Mouse (Mus musculus): Measurements from ENCODE around the gene Cdk17.

The Cdk17 gene

DNA sequence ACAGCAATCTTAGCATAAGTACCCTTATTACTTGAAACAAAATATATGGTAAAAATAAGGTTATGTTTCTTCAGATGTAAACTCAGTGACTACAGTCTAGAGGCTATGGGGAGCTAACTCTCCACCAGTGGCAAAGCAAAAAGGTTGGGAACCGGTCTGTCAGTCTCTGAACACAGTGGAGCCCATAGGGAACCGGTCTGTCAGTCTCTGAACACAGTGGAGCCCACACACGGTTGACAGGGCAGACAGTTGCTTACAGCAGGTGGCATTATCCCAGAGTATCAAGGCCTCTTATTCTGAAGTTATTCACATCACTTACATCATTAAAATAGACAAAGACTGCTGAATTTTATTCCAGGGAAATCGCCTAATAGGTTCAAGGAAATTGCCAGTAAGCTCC lies 70.8 kb downstream of the Cdk17 start:
- DNase-seq: no peak

DNA sequence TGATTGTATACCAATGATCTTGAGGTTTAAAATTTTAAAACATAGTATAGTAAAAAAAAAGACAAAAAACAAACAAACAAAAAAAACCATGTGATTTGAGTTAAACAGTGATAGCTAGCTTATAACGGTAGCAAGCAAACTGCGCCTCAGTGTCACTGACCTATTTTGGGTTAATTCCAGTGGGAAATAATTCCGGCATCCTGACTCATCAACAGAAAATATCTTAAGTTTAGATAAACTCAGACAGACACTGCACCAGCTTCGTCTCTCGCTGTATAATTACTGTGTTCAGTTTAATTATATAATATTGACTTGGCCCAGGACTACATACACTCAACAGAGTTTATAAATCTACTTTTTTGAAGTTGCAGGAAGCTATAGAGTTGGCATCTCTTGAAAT lies 71.2 kb downstream of the Cdk17 start:
- no peak for DNase-seq

DNA sequence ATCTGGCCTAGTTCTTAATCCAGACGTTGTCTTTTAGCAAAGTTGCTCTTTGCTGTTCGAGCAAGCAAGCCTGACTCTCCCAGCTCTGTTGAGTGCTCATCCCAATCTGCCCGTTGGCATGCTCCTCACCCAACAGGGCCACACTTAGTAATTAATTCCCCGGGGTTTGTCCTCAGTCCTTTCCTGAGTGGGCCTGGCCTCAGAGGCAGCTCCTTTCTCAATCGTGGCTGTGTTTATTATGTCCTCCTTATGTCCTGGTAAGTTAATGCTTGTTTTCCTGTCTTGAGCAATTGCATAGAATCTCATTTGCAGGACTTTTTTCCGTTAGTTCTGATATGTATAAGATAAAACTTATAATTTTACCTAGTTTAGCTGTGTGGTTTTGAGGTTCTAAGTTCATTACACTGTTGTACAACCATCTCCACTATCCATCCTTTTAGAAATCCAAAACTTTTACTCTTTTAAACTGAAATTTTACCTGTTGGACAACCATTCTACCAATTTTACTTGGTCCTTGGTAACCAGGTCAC lies 73.1 kb downstream of the Cdk17 start:
- DNase-seq: no peak

DNA sequence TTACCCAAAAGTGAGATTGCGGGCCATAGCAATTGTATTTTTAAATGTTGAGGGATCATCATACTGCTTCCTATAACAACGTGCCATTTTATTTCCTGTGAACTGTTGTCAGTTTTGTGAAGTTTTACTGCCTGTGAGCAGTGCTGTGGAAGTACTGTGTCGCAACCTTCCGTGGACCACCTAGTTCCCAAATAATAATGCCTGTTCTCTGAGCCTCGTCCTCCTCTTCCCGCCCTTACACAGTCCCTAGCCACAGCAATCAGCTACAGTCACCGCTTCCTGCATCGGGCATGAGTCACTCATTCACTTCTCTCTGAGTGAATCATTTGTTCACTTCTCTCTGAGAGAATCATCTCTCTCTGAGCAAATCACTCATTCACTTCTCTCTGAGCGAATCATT lies 74.0 kb downstream of the Cdk17 start:
- DNase-seq: no peak

DNA sequence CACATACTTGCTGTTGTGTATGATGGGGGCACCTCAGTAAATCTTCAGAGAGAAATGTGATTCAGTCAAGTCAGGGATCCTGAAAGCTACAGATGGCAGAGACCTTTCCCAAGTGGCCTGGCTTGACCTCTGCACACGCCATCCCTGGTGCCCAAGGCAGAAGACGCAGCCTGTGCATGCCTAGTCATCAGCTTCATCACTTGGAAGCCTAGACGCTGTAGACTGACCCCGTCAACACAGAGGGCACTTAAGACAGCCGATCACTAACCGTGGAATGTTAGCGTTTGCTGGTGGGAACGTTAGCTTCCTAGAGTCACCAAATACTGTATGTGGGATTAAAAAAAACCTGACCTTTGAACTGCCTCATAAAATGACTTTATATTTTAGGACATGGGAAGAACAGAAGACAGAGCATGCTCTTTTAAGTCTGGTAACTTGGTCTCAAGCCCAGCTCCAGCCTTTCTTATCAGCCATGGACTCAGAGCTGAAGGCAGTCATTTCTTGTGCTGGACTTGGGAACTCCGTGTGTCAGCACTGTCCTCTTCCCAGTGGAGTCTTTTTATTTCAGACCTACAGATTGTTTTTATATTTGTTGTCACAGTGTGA lies 78.6 kb downstream of the Cdk17 start:
- DNase-seq: no peak

DNA sequence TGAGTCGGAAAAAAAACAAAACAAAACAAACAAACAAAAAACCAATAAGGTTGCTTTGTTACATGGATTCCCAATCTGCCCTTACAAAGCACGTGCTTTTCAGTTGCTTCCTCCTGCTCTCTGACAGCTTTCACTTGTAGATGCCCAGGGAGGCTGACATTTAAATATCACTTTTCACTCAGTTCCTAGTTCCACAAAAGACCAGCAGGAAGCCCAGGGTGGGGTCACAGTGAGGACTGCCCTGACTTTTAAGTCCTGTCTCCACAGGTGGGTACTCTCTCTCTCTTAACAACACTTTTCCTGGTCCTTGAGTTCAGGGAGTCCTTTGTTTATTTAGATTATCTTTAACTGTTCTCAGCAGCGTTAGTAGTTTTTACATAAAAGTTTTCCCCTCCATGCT lies 81.5 kb downstream of the Cdk17 start:
- no peak for DNase-seq

DNA sequence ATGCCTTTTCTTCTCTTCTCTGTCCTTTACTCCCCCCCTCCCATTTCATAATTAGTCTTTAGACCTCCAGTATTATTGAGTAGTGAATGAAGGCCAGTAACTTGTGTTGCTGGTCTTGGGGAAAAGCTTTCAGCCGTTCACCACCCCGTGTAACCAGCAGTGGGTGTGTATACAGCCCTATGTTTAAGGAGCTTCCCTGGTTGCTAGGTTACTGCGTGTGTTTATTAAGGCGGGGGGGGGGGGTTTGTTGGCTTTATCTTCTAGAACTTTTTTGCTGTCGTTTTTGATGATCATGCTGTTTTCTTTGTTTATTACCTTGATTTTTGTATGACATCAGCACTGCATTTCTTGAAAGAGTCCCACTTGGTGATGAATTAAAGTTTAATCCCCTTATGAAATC lies 82.2 kb downstream of the Cdk17 start:
- DNase-seq: no peak

DNA sequence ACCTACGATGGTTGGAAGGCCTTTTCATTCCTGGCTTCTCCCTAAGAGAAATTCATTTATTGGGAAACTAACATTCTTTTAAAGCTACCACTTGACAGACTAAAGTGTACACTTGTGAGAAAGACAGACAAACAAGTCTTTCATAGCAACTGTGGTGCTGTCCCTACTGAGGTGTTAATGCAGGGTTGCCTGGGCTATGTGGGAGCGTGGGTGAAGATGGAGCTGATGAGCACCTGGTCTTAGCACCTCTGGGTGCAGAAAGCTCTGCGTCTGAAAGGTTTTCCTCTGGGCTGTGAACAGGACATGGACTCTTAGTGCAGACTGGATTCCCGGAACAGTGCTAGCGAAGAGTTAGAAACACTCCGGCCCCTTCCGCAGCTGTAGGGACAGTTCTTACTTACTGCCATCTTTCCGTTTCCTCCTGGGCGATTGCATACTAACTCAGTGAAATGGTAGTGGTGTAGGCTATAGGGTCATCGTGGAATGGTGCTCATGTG lies 83.6 kb downstream of the Cdk17 start:
- DNase-seq: no peak

DNA sequence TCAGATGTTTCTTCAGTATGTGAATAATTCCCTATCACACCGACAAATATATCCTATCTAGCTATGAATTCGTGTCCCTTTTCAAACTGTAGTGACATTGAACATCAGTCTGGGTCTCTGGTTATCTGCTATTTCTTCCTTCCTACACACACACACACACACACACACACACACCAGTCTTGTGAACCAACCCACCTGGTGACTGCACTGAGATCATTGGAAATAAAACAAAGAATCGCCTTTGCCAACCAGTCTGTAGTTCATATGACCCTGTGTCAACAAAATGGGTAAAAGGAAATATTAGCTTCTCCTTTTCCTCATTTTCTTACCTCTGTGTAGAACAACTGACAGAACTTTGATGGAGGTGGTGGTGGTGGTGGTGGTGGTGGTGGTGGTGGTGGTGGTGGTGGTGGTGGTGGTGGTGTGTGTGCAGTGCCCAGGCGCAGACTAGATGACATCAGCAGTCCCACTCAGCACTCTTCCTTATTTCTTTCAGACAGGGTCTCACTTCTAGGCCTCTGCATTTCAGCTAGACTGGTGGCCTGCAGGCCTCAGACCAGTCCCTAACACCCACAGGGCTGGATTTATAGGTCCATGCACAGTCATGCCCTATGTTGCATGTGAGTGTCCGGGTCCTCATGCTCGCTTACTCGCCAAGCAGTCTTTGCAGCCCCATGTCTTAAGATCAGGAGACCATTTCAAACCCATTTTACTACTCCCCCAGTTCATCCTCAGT lies 85.7 kb downstream of the Cdk17 start:
- no peak for DNase-seq

DNA sequence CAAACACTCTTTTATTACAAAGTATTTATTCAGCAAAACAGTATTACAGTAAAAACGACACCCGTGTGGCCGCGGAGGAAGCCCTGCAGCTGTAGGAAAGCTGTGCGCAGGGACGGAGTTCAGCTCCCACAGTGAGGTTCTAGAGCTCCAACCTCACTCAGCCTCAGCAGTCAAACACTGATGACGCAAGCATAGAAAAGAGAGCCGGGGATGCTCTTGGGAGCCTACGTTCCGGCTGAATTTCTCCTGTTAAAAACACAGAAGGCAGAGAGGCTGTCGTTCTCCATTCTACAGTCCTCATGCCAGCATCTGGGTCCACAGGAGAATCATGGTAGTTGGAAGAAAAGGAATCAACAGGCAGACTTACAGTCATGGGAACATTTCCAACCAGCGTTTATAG lies 86.7 kb downstream of the Cdk17 start:
- DNase-seq: no peak

DNA sequence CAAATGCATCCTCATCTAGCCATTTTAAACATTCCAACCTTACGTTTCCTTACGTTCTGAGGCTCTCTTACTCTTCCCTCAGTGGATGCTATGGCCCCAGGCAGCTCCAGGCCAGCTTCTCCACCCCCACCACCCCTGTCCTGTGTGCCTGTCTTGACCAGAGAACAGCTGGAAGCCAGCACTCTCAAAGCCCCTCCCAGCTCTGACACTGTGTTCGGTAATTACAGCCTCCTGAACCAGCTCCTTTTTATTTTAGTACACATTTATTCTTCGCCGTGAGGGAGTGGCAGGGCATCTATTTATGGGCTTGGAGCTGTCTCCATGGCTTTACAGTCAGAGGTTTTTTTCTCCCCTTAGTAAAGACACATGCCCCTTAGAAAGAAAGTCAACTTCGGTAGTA lies 87.2 kb downstream of the Cdk17 start:
- no peak for DNase-seq

DNA sequence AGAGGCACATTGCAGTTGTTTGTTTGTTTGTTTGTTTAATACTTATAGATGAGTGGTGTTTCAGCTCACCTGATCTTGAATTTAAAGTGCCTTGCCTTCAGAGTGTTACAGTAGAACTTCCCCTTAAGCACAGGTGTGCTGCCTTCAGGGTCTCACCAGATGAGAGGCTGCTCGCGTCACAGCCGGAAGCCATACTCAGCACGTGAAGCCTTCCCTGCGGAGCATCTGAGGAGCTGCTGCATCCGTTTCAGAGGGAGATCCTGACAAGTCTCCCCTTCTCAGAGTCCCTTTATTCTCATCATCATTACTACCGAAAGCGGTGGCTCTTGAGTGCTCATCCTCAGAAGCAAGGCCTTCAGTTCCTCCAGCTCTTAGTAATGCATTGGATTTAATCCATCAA lies 87.7 kb downstream of the Cdk17 start:
- no peak for DNase-seq

DNA sequence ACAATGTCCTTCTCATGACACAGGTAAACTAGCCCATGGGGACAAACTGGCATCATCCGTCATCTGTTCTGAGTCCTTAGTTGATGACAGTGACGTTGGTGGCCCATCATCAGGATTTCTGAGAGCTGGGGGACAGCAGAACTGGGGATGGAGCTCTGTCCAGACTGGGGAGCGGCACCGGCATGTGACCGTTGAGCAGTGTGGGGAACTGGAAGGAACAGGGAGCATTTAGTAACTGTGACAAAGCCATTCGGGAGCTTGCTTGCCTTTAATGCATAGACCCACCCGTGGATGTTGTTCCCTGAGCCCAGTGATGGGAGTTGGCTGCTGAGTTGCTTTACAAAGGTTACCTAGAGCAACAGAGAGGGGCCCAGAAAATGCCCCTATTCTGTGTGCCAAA lies 89.2 kb downstream of the Cdk17 start:
- no peak for DNase-seq

DNA sequence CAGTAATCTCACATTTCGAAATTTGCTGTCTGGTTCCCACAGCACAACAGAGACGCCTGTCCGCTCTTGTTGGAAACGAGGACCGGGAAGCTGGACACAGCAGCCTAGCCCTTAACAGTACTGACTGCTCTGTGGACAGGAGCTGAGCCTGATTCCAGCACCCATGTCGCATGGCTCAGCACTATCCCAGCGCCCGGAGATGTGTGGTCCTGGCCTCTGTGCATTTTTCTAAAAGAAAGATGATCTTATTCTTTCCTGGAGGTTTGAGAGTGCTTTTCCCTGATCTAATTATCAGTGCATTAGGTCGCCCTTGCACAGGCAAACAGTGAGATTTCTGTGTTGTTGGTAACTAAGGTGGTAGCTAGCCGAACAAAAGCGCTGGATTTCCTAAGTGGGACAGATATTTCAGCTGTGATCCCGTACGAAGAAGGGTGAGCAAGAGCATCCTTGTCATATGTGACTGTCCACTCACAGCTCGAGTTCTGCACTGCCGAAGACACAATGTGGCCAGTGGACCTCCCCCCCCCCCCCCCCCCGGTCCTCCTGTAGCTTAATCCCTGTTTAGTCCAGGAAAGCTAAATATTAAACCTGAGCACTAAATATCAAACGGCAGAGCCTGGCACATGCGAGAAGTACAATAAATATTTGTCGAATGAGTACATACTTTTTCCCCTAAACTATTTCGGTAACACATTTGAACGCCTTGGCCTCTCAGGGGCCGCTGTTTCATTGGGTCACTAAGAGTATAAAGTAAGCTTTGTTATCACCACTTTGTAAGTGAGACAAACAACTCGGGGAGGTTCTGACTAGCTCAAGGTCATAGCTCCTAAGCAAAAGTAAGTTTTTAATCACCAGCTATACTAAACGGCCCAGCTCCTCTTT lies 90.0 kb downstream of the Cdk17 start:
- DNase-seq: no peak

DNA sequence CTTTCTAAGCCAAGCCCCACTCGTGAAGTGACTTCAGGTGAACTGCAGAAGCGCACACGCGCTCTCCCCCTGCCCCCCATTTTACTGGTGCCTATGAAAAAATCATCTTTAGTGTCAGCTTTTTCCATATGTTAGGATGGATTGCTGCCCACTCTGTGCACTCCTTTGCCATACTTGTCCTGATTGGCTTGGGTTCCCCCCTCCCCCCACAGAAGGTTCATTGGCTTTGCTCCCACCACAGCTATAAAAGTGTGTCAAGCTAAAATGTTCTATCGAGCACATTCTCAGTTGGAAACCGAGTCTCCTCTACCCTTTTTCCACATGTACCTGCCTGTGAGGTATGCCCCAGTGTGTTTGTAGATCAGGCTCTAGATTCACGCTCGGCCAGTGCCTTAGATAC lies 90.8 kb downstream of the Cdk17 start:
- no peak for DNase-seq

DNA sequence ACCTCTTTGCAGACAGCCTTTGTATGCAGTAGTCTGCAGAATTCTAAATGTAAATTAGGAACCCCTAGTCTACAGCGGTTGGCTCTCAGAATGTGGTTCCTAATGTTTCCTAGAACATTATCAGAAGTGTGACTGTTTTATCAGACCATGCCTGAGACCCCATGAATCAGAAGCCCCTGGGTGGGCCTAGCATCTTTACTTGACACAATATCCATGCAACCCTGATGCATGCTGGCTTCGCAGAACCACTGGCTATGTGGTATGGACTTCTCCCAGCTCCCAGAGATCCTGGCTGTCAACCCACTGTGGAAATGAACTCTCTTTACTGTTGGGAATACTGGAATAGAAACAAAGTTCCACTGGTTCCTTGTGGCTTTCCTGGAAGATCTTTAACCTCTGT lies 92.0 kb downstream of the Cdk17 start:
- DNase-seq: no peak

DNA sequence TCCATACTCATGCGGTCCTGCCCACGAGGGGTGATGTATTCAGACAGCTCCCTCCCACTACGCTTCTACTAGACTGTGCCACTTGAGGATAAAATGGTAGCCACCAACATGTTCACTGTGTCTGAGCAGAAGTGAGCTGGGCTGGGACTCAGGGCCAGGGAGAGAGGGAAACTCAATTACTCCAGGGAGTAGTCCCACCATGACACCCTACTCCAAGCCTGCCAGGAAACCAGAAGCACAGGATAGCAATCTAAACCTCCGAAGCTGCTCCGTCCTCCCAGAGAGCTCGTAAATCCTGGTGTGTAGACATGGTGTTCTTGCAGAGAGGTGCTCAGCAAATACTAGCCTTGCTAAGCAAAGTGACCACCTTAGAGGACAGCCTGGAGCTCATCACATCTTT lies 92.5 kb downstream of the Cdk17 start:
- no peak for DNase-seq

DNA sequence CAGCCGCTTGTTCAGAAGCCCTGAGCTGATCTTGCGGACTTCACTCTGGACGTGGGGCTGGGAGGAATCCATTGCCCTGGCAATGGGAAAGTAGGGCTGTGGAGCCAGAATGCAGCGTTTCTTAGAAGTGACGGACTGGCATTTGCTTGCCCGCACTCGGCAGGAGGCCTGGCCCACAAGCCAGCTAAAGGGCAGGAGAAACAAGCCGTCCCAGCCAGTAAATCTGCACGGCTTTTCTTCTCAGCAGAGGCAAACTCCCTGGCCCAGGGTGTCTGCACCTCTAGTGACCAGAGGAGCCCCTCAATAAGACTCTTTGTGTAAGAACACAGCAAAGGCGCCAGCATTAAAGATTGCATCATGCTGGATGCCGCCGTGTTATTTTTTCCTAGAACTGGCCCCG lies 94.6 kb downstream of the Cdk17 start:
- DNase-seq: no peak

DNA sequence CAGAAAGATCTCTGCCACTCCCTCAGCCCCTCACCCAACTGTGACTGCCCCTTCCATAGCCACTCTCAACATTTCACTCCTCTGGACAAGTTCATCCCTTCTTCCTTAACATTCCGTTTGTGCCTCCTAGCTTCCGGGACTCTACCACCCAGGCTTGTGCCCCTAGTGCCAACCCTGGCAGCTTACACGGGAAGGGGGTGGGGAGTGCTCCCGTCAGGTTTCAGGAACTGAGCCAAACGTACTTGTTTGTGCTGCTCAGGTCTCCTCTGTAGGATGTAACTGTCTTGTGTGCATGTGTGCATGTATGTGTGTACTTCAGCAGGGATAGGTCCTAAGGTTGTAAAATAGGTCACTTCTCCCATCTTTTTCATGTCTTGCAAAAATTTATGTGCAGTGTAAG lies 99.2 kb downstream of the Cdk17 start:
- DNase-seq: no peak

DNA sequence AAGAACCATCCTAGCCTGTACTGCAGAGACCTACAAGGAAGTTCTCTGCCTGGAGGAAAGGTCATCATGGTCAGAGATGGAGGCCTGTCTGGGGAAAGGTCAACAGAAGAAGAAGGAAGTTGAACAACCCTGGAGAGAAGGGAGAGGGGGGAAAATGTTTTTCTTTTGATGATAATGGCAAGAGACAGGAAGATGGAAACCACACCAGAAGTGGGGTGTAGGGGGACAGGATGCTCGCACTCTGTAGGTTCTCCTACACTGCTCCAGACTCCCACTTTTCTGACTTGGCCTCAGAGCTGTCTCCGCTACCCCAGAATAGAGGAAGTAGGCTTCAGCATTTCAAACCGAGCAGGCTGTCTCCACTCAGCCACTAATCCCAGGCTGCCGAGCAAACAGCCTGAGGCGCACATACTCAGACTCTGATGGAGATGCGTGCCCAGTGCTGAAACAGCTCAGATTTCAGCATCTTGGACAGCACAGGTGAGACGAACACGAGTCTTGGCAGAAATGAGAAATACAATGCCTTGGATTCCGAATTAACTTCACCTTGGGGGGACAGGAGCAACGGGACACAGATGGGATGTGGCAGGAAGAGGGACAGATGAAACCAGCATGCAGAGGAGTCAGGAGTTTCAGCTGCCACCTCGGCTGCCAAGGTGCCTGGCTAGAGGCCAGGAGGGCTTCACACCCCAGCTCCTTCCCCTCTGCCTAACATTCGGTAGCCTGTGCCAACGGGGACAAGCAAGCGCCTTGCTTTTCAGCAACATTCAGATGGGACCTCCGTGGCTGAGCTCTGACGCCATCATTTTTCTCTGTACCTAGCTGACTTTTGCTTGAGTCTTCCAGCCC lies 100.7 kb downstream of the Cdk17 start:
- peak; percentile 55 for DNase-seq

DNA sequence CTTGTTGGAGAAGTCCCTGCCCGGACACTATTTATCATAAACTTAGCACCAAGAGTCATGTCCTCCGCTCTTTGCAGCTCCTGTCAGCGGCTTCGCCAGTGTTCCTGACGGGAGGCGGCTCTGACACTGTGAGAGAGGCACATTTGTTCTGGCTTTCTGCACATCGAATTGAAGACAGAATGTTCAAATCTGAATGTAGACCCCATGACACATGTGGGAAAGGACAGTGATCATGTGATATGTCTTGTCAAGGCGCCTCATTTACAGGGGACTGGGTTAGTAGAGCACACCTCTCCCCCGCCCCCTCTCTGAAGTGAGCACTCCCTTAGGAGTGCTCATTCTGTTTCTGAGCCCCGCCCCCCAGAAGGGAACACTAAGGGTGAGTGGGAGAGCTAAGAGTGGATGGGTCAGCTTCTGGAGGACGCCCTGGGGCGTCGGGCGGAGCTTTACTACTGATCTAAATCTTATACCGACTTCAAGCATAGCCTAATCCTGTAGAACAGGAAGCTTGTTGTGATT lies 101.4 kb downstream of the Cdk17 start:
- DNase-seq: peak; percentile 38

DNA sequence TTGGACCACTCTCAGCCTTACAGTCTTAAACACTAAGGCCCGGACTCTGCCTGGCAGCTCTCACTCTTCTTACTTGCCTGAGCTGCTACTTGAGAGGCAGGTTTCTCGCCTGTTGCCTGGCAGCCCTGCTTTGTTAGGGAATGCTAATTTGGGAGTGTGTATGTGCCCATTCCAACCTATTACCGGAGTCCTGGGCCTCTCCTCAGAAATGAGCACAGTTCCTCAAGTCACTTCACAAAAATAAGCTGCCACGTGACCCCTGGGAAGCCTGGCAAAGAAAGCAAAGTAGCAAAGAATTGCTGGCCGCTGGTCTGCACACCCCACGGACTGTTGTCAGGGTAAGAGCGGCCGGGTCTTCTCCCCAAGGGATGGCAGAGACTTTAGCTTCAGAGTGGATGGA lies 102.8 kb downstream of the Cdk17 start:
- DNase-seq: no peak

All from thymus, postnatal 14 days (tissue).